Mouse (Mus musculus) induced T-regulatory cell, adult 2 months (primary cell): ENCODE results near the gene Odam.

Source experiments
- DNase-seq: peaks from one replicate; pipeline ENCODE4 v3.0.0-alpha.2; 2012; ENCODE audit warnings: low read depth

Gene Odam

DNA sequence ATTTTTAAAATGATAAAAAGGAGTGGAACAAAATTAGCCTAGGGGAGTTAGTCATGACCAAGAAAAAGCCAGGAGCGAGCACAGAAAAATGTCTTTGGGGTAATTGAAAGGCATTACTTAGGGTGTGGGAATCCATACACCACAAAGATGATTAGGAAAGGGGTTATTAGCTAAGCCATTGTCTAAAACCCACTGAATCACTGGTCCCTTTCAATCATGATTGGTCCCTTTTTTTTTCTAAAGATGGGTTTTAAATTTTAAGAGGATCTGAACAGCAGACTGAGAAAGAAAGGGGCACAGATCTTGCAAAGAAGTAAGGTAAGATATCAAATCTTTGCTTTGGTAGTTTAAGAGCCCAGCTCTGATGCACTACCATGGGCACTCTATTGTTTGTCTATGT lies at the start of gene Odam:
Odam (plus strand) TSS at position 301 of the 400 bp plus-strand sequence.
- DNase-seq, result no peak

DNA sequence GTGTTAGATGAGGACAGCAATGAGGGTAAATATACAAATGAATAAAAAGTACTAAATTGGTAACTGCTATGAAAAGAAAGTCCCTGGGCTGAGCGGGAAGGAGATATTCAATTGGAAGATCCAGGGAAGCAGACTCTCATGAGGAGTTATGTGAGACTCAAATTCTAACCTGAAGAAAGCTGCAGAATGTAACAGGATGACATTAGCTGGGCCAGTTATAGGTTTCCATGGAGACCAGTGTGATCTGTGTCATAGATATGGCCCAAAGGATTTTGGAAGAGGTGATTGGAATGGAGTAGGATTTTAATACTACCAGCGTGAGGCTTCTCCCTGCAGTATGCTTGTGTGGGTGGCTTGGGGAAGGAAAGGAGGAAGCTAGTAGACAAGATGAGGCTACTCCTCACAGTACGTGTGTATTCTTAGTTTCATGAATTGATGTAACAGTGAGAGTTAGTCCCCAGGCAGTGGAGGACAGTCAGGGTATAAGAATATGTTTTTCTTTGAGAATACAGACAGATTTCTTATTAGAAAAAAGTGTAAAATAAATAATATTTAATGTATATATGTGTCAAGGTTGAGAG lies 29.6 kb upstream of the Odam start:
- DNase-seq, result no peak

DNA sequence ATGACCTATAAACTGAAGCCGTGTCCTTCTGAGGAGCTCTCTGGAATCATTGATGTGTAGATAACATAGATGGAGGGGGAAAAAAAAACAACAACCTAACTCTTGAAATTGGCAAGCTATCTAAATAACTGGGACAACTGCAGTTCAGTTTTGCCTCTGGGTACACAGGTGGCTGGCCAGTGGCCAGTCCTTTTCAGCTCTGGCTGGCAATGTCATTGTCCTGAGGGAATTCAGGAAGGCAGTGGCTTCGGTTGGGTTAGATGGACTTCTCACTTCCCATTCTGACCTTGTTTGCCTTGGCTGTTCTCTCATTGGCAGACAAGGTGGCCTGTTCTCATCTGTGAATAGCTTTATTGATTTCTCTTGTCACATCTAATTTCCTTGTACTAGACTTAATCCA lies 14.7 kb upstream of the Odam start:
- no peak for DNase-seq

DNA sequence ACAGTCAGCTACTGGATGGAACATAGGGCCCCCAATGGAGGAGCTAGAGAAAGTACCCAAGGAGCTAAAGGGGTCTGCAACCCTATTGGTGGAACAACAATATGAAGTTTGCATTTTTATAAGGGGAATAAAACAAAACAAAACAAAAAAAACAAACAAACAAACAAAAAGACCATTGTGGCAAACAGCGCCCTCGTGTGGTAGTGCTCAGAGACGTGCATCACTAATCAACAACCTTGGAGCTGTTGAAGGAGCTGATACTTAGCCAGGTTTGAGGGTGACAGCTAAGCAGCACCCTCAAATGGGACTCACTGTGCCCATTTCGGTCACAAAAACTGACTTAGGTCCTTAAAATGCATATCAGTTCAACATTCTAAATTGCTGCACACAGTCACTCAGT lies 13.4 kb upstream of the Odam start:
- peak; percentile 0 for DNase-seq

DNA sequence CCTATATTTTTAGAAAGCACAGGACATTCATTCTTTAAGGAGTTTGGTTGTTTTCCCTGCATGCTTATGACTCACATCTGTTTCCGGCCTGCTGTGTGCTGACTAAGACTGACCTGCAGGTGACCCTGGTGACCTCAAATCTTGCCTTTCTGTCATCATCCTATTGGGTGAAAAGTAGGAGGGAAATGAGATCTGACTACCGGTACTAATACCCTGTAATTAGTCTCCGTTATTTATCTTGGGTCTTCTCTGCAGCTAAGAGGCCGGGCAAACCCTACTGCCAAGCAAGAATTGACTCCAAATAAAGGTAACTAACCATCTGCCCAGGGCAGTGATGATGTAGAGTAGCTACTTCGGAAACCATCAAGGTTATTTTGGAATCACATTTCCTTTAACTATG lies 40.5 kb downstream of the Odam start, which contains the start of gene Csn3:
Csn3 (plus strand) TSS at position 208 of the 400 bp plus-strand sequence.
- DNase-seq, result no peak

DNA sequence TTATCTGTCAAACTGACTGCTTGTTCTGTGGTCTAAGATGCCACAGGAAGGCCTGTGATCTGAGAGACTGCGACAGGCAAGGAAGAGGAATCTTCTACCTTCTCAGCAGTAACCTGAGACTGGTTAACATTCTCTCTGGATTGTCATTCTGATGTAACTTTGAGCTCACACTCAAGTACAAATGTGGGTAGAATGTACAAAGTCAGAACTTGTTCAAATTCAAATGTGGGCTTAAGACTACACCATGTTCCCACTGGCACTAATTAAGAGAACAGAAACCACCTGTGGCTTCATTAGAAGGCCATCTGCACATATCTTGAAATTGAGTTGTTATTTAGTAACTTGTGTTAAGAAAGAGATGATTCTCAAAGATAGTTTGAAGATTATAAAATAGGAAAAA lies 46.8 kb downstream of the Odam start:
- DNase-seq, result no peak

DNA sequence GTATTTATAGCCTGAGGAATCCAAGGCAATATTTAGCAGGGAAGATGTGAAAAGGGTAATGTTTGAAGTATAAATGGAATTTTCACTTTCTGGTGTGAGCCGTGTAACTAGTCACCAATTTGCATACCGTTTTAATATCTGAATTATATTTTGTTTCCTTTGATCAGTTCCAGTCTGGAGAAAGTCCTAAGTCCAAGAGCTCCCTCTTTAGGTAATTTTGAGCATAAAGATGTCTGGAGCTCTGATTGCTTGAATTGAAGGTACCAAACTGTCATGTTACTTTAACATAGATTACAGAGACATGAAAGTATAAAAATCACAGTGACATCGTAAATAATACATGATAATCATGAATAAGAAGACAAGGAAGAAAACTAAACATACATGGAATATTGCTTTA lies 55.9 kb downstream of the Odam start:
- no peak for DNase-seq

DNA sequence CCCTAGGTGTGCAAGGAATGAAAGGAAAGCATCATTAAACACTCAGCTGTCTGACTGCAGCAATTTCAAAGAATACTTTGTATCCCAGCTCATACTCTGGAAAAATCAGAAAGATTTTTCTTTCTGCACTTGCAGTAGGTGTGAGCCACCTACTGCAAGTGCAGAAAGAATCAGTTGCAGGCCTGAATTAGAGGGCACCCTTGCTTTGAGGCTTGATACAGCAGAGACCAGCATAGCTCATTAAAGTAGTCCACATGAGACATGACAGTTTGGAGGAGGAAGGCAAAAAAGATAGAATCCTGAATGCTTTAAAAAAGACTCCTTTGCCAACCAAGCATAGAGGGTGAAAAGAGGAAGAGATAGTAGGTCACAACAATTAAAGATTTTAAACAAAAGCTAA lies 57.7 kb downstream of the Odam start:
- no peak for DNase-seq
